Mouse (Mus musculus): ENCODE data around the gene Rgs10.
A peak's percentile ranks its signal among the peaks of the same experiment; 100 is the strongest.

The Rgs10 gene

DNA sequence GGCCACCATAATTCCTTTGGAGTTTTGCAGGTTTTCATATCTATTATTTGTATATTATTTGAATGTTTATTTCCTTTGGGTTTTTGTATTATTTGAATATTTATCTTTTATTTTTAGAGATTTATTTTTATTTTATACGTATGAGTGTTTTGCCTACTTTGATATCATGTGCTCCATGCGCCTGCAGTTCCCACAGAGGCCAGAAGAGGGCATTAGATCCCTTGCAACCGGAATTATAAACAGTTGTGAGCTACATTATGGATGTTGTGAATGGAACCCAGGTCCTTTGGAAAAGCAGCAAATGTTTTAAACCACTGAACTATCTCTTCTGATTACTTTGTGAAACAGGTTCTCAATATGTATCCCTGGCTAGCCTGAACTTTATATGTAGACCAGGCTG is 46.2 kb downstream of the Rgs10 start:
- DNase-seq (ENCODE audit: low spot score), result no peak

DNA sequence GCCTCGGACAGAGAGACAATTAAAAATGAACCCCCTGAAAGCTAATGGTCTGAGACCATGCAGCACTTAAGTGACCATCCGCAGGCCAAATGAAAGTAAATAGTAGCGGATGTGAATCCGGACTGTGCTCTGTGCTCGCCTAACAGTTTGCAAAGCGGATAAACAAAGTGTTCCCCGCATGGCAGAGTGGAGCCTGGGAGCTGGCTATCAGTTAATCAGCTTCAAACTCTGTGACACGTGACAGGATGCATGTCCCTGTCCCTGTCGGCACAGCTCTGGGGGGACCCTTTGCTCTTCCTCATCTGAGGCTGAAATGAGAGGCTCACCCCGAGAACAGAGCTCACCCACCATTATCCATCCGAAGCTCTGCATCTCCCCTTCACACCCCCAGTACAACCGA is 49.2 kb downstream of the Rgs10 start:
- no peak for DNase-seq (ENCODE audit: low spot score)

DNA sequence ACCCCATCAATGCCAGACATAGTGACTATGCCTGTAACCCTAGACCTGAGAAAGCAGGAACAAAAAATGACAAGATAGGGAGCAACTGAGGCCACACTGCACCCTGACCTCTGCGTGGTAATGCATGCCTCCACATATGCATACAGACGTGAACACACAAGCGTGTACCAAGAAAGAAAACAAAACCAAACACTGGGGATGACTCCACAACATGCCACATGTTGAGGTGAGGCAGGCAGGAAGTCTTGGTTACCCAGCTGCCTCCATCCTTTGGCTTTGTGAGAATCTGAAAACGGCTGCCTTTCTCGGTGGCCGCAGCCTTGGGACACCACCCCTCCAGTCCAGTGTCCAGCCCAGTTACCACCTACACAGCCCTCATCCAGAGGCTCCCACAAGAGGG is 49.7 kb downstream of the Rgs10 start:
- DNase-seq (ENCODE audit: low spot score), result no peak

DNA sequence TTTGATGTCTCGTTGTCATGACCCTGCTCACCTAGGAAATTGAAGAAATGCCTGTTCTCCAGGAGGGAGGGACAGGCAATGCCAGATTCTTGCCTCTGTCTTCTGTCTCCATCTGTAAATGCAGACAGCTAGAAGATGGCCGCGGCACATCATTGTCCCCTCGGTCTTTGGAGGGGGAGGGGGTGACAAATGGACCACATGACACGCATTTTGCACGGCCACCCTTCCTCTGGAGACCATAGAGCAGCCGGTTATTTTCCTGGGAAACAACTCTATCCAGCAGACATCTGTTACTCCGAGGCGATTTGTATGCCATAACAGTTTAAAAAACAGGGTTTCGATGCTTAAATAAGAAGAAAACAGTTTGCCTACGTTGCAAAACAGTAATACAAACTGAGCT is 51.9 kb downstream of the Rgs10 start:
- DNase-seq (ENCODE audit: low spot score), result no peak

DNA sequence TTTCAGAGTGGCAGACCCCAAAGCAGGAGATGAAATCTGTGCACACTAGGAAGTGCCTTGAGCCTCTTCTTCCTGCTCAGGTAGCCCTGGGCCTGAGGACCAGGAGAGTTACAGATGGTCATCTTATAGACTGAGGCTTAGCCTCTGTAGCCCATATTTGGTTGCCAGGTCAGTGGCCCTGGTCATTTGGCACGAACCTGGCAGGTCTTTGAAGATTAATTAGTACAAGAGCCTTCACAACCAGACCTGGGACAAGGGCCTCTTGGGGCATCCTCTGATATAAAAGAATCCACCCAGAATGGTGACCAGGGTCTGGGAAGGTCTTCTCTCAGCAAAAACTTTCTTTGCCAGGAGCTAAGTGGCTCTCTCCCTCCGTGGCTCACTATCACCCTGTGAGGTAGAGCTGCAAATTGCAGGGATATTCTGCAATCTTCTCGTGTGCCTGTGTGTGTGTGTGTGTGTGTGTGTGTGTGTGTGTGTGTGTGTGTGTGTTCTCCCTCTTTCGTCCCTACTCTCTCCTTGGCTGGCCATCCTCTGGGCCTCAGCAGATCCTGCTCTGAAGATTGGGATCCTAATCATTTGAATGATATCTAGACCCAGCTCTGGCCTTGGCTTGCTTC is 53.4 kb downstream of the Rgs10 start:
- DNase-seq (ENCODE audit: low spot score), result peak; percentile 20

DNA sequence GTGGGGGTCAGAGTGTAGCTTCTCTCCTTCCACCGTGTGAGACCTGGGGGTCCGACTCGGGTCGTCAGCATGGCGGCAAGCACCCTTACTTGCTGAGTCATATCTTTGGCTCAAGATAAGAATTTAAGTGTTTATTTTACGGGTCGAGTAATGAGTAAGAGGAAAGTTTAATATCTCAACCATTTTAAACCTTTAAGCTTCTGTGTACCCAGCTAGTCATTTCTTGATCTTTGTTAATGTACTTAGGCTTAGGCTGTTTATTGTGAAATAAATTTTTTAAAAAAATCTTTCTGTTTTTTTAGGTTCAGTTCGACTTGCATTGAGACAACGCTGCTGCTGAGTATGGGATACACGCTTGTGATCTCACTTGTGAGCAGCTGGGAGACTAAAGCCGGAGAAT is 54.0 kb downstream of the Rgs10 start:
- no peak for DNase-seq (ENCODE audit: low spot score)

DNA sequence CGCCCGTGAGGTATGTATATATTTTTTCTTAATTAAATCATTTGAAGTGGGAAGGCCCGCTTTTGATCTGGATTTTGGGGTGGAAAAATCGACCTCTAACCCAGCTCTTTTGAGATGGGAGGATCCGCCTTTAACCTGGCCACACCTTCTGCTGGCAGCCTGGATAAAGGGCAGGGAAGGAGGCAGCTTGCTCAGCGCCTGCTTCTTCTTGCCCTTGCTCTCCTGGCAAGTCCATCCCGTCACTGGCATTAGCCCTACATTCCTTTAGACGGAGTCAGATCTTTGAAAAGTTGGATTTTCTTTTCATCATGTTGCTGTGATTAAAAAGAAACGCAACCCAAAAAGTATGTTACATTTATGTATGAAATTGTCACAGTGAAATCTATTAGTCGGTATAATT is 54.8 kb downstream of the Rgs10 start:
- DNase-seq (ENCODE audit: low spot score), result peak; percentile 74

DNA sequence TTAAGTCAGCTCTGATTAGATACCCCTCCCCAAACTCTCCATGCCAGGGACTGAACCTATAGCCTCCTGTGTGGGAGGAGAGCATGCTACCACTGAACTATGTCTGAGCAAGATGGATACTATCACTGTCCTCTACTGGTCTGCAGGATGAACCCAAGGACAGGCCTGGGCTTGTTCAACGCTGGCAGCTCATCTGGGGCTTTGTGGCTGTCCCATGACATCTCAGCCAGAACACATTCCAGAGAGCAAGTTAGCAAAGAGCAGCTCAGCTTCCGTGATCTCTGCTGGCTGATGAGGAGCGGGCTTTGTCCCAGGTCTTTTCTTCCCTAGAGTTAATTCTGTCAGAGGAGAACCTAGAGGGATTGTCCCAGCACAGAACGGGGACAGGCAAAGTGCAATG is 55.6 kb downstream of the Rgs10 start:
- peak; percentile 25 for DNase-seq (ENCODE audit: low spot score)

DNA sequence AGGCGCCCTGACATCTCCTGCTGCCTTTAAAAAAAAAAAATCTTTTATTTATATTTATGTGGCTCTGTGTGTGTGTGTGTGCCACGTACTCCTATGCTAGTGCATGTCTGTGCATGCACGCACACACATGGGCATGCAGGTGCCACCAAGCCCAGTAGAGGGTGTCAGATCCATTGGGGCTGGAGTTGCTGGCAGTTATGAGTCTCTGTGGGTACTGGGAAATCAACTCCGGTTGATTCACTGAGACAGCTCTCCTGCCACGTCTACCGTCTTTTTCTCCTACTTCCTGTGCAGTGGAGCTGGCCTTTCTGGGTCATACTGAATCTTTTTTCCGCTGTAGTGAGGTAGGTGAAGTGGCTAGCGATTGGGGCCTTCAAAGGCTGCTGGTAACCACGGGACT is 58.8 kb downstream of the Rgs10 start:
- DNase-seq (ENCODE audit: low spot score), result no peak

DNA sequence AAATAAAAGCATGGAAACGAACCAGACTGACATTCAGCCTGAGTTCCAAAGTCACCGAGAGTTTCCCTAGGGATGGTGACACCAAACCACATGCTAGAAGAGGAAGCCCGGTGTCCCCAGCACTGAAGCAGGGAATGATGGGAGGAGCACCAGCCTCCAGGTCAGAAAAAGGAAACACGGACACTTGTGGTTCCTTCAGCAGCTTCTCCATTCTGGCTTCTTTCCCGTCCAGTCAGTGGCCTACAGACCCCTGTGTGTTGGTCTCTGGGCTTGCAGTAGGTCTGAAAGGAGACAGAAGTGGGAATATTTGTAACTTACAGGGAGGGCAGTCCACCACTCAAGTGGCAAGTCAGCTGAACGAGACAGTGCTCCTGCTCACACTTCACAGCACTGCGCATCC is 59.4 kb downstream of the Rgs10 start:
- peak; percentile 1 for DNase-seq (ENCODE audit: low spot score)

DNA sequence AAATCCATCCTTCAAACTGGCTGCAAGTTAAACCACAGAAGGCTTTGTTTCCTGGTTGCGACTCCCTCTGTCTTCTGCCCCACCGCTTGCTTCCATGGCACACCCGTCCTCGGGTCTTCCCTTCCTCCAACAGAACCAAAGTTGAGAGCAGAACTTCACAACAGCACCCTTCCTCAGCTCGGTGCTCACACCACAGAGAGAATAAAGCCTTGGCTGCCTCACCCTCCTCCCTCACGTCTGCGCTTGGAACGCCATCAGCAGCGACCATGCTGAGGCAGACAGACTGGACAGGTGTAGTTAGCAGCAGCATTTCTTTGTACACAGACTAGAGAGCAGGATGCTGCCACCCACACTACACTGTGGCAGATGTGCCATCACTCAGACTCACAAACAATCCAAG is 59.8 kb downstream of the Rgs10 start:
- peak; percentile 1 for DNase-seq (ENCODE audit: low spot score)

DNA sequence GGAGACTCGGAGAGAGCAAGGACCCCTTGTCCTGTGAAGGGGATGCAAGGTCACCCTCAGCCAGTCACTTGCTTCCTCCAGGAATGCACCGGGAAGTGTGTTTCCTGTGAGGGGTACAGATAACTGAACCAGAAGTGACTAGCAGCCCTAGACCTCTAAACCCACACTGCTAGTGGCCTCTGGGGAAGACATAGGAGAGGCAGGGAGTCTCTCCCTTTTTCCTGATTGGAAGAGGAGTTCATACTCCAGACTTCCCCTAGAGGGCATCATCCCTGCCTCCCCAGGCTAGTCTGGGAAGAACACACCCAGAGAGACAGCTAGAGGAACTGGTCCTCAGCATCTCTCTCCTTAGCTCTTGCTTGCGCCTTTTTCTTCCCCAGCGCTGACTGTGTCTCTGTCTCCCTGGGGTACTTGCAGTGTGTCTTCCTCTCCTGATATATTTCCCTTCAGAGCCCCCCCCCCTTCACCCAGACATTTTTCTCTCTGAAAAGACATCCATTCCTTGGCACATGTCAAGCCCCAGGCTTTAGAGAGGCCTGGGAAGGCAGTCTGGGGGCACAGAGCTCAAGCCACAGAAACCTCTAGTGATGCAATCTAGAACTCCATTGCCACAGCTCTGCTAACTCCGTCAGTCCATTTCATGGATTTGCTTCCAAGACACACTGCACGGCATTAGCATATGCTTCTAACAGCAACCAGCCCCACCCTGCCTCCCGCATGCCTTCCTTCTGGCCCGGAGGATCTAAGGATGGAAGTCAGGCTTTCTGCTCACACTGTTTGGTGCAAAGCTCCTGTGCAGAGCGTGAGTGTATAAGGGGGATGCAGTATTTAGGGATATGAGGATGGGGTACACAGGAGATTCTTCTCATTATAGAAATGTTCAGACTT is 61.4 kb downstream of the Rgs10 start:
- DNase-seq (ENCODE audit: low spot score), result peak; percentile 25

DNA sequence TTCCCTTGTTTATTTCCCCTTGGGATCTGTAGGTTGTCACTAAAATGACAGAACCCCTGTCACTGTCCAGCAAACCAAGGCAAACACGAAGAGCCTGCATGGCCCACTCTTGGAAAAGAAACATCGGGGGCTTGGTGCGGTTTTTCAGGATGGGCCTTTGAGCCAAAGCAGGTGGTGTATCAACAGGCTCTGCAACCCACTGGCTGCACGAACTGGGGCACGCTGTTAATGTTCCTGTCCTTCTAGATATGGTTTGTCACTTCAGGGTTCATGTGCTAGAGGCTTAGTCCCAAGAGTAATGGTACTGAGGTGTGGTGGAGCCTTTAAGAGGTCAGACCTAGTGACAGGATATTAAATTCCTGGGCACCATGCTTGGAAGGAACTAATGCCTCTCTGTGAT is 63.1 kb downstream of the Rgs10 start:
- DNase-seq (ENCODE audit: low spot score), result no peak

DNA sequence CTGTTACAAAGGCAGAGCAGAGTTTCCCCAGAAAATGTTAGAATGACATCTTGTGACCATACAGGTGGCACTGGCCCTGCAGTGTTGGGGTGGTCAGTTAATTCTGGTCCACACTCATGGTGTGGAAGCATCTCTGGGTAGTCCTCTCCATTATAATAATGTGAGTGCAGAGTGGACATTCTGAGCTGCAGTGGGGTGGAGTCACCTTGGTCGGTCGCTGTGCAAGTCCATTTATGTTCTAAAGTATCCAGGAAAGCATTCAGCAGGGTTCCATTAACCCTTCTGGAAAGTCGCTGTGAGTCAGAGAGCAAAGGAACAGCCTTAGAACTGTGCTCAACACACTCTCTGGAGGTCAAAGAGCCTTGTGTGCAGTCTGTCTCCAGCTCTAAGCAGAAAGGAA is 65.8 kb downstream of the Rgs10 start:
- DNase-seq (ENCODE audit: low spot score), result no peak

DNA sequence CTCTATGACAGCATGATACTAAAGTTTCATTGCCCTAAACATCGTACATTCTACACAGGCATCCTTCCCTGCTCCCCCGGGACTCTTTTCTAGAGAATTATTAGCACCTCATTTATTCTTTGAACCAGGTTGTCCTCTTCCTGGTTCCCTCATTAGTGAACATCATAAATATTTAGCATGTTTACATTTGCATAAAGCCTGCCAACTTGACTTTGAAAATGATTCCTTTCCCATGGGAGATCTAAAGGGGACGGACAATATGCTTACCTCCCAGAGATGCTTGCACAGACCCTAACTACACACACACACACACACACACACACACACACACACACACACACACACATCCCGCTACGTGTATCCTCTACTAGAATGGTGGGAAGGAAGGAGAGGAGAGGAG is 67.4 kb downstream of the Rgs10 start:
- no peak for DNase-seq (ENCODE audit: low spot score)

DNA sequence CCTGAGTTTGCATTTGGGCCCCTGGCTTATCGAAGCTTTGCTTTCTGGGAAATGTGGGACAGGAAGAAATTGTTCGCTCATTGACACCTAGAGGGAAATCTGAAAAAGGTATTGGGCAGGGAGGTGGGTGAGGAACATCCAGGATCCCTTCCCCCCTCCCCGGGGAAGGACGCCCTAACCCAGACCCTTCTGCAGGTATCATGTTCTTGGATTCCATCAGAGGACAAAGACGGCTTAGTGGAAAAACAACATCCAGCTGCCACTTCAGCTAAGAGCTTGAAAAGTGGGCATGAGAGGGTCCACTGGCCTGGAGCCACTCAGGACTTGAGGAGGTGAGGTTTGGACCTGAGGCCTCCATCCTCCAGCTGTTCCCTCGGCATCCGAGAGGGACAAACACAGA is 68.2 kb downstream of the Rgs10 start:
- DNase-seq (ENCODE audit: low spot score), result peak; percentile 1

DNA sequence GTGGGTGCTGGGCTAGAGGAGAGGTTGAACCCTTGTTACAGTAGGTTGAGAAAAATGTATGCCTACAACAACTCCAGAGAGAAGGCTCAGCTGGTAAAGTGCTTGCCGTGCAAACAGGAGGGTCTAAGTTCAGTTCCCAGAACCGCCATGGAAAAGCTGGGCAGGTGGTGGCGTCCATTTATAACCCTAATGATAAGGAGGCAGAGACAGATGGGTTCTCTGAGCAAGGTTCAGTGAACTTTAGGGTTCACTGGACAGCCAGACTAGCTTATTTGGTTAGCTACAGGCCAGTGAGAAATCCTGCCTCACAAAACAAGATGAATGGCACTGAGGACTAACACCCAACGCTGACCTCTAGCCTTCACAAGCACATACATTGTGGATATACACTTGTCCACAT is 68.8 kb downstream of the Rgs10 start:
- DNase-seq (ENCODE audit: low spot score), result peak; percentile 1

DNA sequence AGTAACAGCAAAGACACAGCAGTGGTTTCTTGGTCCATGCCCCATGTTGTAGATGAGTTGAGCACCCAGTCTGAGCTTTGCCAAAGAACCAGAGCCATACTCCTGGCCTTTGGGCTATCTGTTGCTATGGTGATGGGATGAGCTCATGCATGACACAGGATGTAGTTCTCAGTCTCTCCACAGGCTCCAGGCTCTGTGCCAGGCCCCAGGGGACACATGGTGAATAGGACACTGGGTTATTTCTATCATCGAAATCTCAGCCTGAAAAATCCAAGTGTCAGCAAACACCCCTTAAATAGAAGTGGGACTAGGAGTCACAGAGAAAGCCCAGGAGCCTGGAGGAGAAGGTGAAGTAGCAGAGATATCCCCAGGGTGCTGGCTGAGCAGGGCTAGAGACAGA is 70.0 kb downstream of the Rgs10 start:
- DNase-seq (ENCODE audit: low spot score), result peak; percentile 54

DNA sequence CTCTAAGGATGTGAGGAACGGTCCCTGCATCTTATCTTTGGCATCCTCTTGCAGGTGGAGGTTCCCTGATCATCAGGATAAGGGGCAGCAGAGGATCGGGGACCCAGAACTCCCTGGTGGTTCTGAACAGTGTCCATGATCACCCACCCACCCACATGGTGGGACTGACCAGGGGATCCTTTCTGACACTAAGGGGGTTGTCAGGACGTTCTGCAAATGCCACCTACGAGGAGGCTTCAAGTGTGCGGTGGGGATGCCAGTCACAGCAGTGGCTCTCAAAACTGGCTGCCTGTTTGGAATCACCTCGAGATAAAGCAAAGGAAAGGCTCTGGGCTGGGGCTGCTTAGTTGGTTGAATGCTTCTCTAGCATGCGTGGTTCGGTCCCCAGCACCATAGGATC is 71.6 kb downstream of the Rgs10 start:
- peak; percentile 2 for DNase-seq (ENCODE audit: low spot score)

DNA sequence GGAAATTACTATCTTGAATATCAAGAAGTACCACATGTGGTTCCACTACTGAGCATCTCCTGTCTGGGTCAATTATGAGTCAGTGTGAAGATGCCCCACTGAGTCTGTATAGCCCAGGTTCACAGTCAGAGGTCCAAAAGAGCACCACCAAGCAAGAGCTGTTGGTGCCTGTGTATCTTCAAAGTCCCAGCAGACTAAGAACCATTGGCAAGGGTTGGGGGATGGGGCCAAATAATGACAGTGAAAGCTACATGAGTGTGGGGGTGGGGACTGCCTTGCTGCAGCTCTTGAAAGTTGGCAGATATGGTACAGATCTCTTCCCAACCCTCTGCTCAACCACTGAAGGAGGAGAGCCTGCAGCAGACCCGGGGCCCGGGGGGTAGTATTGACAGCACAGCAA is 72.0 kb downstream of the Rgs10 start:
- DNase-seq (ENCODE audit: low spot score), result peak; percentile 1

DNA sequence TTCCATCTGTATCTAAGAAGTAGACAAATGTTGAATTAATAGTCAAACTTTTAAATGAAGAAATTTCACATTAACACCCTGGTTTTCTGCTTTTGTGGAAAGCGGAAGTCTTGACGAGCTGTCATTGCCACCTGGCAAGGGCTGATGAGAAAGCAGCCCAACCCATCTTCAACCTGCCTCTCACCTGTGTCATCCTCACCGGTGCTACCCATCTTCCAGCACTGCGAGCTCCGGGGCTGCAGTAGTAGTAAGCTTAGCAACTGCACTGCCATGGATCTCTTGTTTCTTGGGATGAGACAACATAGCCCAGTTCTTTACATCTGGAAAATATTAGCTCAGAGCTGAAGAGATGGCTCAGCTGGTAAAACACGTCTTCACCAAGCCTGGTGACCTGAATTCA is 72.9 kb downstream of the Rgs10 start:
- no peak for DNase-seq (ENCODE audit: low spot score)

DNA sequence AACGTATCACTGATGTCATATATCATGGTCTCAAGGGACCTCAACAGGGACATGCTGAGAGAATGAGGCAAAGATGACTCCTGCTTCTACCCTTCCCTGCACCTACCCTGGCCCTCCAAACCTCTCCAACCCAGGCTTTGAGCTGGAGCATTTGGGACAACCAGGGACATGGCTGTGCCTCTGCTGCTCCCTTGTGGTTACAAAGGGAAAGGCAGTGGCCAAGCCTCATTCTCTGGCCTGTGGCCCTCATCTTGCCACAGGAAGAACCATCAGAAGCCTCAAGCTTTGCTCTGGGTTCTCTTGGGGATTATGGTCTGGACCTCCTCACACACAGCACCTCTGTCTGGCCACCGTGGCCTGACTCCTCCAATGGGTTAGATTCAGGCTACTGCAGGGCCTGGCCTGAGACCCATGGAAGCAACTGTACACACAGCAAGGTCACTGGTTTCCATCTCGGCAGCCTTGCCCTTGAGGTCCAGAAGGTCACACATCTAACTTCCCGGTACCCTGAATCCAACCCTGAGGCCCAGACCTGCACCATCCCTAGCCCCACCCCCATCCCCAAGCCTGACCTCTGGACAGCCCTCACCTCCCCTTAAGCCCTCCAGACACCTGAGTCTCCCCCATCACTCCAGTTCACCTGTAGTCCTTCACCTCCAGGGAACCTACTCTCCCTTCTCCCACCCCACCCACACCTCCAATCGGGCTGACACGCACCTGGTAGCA is 73.5 kb downstream of the Rgs10 start:
- peak; percentile 81 for DNase-seq (ENCODE audit: low spot score)

DNA sequence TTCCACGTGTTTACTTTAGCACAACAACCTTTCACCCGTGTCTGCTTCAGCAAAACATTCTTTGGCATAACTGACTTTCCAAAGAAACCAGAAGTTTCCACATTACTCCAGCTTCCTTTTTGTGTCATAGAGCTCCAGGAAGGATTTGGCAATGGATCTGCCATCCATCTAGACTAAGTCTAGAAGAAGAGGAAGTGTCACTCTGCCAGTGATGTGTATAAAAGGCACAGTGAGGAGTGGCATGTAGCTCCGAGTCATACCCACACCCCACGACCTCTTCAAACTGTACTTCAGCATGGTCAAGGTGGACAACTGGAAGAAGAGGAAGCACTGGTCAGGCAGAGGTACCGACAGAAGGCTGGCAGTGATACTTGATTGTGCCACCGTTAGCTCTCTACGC is 74.1 kb downstream of the Rgs10 start:
- no peak for DNase-seq (ENCODE audit: low spot score)

Data from urinary bladder, postnatal 14 days (tissue).